Mouse (Mus musculus) T-helper 1 cell (primary cell): ENCODE measurements at regions not wholly inside any gene's neighbourhood (a gene's known extent, or its start where the extent isn't known, plus 50 kb on each side); places are given as distances from the start of the nearest gene placed in this dataset.

ENCODE experiments used
- in situ Hi-C: fragments of 300-600 bp; cut with MboI, MseI; formaldehyde crosslinking; loops from one replicate; pipeline ENCODE4 v1.15.1; 2025; ENCODE audit warnings: high pct_unique_total_duplicates

DNA sequence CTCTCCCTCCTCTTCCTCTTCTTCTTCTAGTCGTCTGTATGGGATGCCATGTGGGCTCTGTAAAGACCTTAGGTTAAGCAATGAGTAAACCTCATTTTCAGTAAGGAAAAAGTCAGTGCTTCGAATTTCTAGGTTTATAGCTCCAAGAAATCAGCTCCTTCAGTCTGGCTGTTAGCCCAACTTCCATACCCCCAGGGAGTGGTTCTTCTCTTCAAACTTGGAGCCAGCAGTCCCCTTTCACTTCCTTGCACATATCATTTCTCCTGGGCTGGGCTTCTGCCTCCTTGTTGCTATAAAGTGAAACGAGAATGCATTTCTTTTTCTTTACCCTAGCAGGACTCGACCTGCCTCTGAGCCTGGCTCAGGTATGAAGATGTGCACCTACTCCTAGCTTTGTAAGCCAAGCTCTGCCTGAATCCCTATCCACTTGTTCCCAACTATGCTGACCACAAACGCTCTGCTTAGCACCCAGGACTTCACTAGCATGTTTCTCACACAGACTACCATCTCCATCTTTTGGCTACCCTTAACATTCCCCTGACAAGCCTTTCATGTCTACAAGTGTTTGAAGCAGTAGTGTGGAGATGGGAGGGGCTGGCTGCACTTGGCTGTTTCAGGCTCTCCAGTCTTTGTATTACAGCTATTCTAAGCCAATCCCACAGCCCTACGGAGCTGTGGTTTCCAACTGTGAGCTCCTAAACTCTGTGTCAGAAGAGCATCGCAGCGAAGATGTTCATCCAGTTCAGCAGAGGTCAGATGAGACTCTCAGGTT, 243.8 kb upstream of the Tprg start:
- in situ Hi-C loops: no loop called here

DNA sequence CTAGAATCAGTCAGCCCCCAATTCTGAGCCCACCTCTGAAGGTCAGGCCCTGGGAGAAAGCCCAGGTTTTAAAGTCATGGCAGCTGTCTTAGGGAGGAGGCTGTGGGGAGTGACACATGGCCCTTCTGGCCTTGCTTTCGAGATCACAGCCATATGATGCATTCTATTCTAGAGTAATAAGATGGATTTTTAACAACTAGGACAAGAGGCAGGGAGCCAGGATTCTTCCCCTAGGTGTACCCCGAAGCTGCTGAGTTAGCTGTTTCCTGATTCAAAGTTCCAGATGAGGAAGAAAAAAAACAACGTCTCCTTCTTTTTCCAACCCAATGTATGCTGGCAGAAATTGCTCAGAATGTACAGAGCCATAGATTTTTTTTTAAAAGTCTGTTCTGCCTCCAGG, 242.0 kb upstream of the Tprg start:
- in situ Hi-C loops: no loop called here

DNA sequence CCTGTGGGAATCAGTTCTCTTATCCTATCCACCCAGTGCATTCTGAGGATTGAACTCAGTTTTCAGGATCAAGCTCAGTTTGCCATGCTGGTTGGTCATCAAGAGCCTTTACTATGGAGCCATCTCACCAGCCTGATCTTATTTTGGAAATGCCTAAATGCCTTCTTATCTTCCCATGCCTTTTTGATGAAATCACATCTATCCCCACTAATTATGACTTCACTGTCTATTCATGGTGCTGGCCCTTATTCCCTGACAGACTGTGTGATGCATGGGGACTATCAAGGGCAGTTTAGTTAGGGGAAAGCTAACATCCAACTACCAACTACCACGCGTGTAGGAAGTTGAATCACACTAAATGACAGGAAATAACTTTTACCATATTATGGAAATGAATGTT, 238.9 kb upstream of the Tprg start:
- in situ Hi-C loops: no loop called here

DNA sequence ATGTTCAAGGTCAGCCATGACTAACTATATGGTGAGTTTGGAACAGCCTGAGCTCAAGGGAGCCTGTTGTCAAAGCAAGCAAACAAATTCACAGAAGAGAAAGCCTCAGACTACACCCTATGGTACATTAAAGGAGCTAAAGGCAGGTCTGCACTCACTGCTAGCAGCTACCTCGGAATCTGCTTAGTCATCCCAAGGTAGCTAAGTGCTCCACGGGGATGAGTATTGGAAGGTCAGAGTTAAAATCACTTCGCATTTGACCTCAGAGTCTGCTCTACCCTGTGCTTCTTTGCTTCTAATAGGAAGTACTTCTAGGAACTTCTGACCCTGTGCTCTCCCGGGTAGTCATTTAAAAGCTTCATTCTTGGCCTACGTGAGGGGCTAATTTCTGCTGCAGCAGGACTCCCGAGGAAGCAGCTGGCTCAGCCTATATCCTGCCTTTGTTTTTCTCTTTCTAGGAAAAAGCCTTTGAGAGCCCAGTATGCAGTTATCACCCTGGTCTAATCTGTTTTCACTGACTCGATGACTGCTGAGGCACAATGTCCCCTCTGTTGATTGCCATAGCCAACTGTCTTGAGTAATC, 236.6 kb upstream of the Tprg start:
- in situ Hi-C loops: loop anchor here (10.0 to 25.0 kb wide), 2 partner anchors 425 to 663 kb away; partner anchors contain the start of gene Lpp

DNA sequence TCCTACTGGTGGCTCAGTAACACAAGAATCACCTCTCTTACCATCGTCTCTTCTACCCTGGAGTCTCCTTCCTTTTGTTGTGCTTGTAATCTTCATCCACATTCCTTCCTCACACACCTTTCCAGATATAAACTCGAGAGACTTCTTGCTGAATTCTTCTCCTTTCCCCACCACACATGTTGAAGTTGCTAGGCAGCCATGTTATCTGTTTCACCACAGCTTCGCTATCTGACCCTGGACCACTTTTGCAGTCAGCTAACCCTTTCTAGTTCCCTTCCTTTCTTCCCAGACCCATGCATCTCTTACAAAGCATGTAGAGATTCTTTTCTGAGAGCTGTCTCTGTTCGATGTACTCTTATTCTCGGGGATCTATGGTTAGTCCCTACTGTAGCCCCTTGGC, 235.6 kb upstream of the Tprg start:
- in situ Hi-C loops: loop anchor here (10.0 to 25.0 kb wide), 2 partner anchors 426 to 664 kb away; partner anchors contain the start of gene Lpp

DNA sequence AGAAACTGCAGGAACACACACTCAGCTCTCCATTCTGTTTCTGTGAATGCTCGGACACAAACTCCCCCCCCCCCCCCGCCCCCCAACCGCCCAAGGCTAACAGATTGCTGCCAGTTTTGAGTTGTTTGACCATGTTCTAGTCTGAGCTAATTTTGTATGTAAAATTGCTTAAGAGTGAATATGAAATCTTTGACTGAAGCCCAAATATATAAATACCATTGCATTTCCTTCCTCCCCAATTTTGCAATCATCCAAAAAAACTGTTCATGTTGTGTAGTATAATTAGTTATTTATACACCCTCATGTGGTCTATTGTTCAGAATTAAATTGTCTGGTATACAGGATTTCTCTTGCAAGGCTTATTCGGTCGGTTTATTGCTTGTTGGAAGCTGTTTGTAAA, 234.2 kb upstream of the Tprg start:
- in situ Hi-C loops: loop anchor here (10.0 to 25.0 kb wide), 2 partner anchors 428 to 665 kb away; partner anchors contain the start of gene Lpp

DNA sequence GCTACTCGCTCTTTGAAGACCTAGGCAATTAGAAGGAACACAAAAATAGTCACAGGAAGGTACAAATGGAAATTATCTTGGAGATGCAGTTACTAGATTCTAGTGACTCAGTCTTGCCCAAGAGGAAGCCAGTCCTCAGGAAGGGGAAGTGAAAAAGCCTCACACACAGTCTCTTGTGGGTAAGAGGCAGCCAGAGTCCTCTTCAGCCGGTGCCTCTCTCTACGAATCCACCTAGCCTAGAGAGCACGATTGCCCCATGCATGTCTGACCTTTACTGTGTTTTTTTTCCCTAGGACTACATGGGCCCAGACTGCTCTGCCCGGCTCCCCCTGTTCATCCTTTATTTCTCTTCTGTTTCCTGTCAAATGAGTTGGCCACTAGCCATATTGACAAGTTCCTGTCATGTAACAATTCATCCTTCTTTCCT, 233.7 kb upstream of the Tprg start:
- in situ Hi-C loops: loop anchor here (10.0 to 25.0 kb wide), 2 partner anchors 428 to 666 kb away; partner anchors contain the start of gene Lpp

DNA sequence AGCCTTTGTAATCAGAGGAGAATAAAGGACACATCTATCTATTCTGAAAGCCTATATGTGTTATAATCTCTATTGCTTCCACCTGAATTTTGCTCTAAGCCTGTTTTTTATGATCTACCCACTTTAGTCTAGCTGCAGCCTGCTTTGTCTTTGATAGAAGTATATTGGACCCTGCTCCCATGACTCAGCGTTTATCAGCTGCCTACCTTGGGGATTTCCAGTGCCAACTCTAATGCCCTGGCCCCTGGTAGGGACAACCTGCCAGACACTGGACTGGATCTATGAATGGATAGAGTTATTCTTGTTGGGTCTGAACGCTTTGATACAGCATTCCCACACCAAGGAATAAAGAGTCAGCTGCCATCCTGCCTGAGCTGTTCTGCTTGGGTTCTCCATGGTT, 232.3 kb upstream of the Tprg start:
- in situ Hi-C loops: loop anchor here (10.0 to 25.0 kb wide), 2 partner anchors 430 to 667 kb away; partner anchors contain the start of gene Lpp

DNA sequence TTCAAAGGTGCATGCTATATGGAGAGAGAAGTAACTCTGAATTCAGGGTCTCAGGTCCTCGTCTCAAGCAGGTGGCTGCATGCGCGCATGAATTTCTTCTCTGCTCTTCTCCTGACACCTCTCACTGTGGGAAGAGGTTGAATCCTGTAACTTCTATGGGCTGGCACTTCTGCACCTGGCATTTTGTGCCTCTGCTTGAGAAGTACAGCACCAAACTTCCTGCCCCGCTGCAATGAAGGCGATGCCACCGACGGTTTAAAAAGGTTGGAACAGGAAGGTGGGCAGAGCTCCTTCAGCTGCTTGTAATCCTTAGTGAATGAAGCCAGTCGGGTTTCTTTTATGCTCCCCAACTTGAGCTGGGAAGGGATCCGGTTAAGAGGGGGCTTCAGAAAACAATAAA, 231.2 kb upstream of the Tprg start:
- in situ Hi-C loops: loop anchor here (10.0 to 25.0 kb wide), 2 partner anchors 431 to 668 kb away; partner anchors contain the start of gene Lpp

DNA sequence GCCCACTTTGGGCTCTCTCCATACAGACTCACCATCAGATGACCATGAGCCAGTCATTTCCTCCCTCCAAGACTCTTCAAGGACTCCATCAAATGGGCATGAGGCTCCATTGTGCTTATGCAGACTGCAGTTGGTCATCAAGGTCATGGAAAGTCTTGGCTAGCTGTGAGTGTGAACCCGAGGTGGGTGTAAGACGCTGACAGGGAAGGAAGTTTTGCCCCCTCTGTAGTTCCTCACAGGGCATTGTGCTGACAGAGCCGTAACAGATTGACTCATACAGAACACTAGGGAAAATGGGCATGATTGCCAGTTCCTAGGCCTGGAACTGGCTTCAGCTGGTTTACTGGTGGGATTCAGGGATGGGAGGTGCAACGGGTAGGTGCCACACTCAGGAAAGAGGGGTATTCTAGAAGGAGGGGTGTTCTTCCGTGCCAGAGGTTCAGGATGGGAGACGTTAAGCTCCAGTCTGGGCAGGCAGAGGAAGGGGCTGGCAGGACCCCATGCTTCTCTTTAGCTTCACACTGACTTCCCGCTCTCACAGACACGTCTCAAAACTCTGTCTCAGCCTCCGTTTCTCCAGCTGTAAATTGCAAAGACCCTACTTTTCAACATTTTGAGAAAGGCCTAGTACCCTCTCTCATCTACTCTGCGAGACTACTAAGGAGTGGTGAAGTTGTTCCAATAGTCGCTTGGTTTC, 228.4 kb upstream of the Tprg start:
- in situ Hi-C loops: loop anchor here (10.0 to 25.0 kb wide), 2 partner anchors 433 to 671 kb away; partner anchors contain the start of gene Lpp

DNA sequence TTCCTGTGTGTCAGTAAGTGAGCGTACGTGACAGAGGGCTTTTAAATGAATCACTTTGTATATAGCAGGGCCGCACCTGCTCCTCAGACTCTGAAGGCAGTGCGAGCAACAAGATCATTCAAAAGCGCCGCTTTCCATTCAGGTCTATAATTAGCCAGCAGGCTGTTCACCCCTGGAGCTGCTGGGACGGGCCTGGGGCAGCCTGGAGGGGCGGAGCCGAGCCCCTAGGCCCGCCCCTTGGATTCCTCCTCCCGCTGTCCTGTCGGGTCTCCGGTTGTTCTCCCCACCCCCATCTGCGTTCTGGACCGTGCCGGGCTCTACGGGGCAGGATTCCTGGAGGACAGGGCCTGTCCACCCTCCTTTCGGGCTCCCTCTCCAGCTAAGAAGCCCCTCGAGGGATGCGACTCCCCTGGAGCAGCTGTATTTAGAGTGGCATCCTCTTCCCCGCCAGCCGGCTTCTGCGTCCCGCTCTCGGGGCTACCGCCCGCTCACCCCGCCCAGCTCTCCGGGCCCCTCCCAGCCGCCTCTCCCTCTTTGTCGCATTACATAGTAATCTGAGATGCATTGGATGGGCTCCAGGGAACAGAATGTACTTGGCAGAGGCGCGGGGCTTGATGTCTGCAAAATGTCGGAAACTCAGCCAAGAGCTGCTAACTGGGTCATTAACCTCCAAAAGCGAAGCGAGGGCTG, 227.7 kb upstream of the Tprg start:
- in situ Hi-C loops: loop anchor here (10.0 to 25.0 kb wide), 2 partner anchors 434 to 672 kb away; partner anchors contain the start of gene Lpp

DNA sequence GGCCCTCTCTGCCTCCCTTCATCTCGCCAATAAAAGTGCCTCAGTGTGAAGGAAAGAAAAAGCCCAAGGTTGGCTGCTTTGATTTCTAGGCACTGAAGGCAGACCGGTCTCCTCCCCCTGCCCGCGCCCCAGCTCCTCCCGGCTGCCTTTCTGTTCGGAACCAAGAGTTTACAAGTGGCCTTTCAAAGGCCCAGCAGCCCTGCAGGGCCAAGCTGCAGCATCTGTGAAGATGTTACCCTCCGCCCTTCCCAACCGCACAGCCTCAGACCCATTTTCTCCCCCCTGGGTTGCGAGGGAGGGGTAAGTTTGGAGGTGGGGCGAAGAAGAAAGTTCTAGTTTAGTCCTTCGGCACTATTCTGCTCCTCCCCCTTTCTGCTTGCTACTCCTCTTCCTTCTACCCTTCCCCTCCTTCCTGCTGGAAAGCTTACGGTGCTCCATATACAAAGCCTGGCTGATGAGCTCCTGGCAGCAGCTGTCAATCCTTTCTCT, 227.1 kb upstream of the Tprg start:
- in situ Hi-C loops: loop anchor here (10.0 to 25.0 kb wide), 2 partner anchors 435 to 672 kb away; partner anchors contain the start of gene Lpp

DNA sequence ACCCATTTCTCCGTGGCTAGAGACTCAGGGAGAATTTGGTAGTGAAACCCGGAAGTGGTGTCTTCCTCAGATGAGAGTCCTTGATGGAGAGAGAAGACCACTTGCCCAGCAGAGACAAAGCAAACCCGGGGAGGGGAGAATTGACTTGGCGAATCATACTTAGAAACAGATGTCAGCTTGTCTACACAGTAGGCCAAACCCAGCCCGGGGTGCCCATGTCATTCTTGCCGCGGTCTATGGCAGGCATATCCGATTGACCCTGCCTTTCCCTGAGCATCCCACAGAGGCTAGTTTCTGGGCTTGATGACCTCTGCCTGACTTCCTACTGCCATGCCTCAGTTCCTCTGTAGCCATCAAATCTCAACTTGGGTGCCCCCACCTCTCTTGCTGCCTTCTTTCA, 226.4 kb upstream of the Tprg start:
- in situ Hi-C loops: loop anchor here (5.0 to 25.0 kb wide), 5 partner anchors 148 to 1078 kb away; partner anchors contain the start of gene Lpp

DNA sequence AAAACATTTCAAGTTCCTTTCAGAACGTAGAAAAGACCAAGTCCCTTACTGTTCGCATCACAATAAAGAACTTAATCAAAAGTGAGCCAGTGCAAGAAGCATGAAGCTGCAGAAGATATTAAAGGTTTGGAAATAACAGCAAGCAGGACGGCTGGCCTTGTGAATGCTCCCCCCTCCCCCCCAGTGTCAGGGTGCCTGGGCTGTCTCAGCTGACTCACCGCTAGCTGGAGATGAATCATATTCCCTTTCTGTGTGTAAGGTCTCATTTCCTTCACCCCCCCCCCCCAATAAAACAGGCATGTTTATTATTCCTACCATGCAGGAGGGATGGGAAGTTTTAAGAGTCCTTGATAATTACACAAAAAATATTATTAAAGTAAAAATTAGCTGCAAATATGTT, 225.0 kb upstream of the Tprg start:
- in situ Hi-C loops: loop anchor here (5.0 to 25.0 kb wide), 5 partner anchors 149 to 1079 kb away; partner anchors contain the start of gene Lpp

DNA sequence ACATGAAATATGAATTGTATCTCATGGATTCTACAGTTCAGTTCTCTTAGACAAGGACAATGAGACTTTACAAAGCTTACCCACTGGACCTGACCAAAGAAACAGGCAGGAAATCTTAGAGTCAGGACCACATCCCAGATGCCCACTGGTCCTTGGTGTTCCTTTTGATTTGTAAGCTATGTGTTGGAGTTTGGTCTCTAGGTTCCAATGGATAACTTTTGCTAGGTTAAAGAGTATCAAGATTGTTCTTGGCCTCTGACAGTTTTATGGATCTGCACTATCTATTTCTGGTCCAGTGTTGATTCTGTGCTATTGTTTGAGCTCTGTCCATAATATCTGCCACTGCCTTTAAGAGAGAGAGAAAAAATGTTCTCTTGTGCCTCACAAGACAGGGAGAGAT, 222.6 kb upstream of the Tprg start:
- in situ Hi-C loops: loop anchor here (5.0 to 25.0 kb wide), 5 partner anchors 152 to 1082 kb away; partner anchors contain the start of gene Lpp

DNA sequence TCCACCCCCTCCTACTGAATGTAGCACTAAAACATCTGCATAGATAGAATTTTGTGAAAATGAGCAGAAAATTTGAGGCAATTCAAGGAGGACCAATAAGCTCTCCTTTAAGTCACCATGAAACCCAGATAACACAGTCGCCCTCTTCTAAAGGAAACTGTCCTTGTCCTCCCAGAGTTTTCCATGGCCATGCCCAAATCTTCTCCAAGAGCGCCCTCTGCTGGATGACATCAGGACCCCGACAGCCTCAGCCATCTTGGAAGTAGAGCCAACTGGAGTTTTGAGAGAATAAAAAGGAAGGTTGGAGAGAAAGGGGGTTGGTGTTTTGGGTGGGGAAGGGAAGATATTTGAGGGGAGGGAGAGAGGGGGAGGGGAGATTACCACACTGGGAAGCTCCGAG, 222.1 kb upstream of the Tprg start:
- in situ Hi-C loops: loop anchor here (5.0 to 25.0 kb wide), 5 partner anchors 152 to 1082 kb away; partner anchors contain the start of gene Lpp

DNA sequence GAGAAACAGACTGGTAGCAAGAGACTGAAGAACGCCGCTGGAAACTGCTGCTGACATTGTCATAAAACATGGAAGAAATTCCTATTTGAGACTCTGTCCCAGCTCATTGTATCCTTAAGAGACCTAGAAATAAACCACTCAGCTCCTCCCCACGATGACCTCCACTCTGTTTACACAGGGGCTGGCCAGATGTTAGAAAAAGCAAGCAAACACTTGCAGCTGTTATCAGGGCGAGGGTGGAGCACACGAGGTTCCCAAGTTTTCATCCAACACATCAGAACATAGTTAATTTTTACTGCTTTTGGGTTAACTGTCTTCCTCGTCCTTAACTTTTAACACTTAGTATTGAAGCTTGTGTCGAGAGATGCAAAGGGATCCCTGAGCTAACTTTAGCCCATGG, 219.8 kb upstream of the Tprg start:
- in situ Hi-C loops: loop anchor here (10.0 to 25.0 kb wide), 3 partner anchors 192 to 902 kb away; partner anchors contain the start of gene Lpp

DNA sequence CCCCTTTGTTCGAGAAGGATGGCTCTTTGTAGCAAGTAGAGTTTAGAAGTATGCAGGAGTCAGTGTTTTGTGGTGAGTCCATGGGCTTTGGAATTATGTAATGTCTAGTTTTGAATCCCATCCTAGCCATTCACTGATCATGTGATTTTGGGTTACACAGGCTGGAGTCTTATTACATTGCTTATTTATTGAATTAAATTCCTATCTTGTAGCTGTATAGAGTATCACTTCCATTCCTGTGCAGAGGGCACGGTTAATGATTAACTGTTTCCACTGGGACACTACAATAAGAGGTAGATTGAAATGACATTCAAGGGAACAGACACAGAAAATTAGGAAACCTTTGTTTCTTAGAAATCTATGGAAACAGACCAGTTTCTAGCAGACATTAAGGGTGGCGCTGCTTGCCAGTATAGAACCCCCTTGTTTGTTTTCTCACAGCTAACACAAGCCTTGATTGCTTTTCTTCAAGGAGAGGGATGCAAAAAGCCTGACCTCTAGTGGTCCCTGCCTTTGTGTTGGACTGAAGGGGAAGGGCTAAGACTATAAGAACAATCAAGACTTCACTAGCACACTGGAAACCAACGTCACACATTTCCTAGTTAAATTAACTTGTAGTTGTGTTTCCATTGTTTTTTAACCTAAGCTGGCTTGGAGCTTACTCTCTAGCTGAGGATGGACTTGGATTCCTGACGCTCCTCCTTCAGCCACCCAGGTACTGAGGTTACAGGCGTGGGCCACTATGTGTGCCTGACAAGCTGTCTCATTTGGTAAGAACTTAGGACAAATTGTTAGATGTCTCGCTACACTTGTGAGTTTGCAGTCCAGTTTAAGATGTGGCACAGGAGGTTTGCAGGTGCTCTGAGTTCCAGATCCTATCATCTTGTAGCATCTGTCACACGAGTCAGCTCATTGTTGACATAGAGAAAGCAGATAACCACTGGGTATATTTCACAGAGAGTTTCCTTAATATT, 219.1 kb upstream of the Tprg start:
- in situ Hi-C loops: loop anchor here (10.0 to 25.0 kb wide), 3 partner anchors 193 to 903 kb away; partner anchors contain the start of gene Lpp

DNA sequence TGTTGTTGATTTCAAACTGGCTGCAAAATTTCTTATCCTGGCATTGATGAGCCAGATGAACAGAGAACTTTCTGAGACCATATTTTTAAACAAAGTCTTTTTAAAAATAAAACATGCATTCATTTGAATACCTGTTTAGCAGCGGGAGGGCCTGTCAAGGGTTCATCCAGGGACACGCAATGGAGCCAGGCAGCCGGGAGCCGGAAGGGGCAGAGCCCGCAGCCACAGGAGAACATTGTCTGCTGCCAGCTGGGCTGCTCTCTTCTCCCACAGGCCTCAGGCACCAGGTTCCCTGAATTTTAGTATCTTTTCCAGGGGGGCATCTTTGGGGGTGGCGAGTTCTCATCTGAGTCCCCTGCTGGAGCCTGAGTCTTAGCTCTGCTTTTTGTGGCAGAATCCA, 205.8 kb upstream of the Tprg start:
- in situ Hi-C loops: no loop called here
